Mouse (Mus musculus): ENCODE measurements at regions not wholly inside any gene's neighbourhood (a gene's known extent, or its start where the extent isn't known, plus 50 kb on each side); places are given as distances from the start of the nearest gene placed in this dataset.

DNA sequence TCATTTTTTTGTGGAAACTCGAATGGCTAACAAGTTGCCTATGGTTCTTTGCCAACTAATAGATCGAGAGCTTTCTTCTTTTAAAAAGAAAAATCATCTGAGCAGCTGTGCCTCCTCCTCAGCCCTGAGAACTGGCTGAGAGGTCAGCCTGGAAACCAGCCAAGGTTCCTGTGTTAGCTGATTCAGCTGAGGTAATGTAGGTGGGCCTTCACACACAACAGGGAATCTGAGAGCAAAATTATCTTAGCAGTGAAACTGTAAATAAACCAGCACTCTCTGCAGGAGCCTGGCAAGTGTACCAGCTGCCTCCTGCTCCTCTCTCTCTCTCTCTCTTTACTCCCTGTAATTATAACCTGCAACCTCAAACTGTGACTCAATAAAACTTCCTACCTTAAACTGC, 364.4 kb upstream of the Khdrbs2 start:
- DNase-seq (ENCODE audit: low spot score) (no peak), ATAC-seq (ENCODE audit: low FRiP score) (peak; percentile 24; the same call in 1 of the 2 replicates)
- Histone ChIP-seq H3K4me1 (replicated peaks; ENCODE audit: control insufficient read depth, insufficient read depth, low read length) (no peaks in the 10 kb centered on the region), H3K4me2 (replicated peaks) (no peak overlapping the region), H3K9me3 (ENCODE audit: control insufficient read depth, low read length) (no peaks in the 10 kb centered on the region), H3K27me3 (ENCODE audit: control insufficient read depth, insufficient read depth, low read length) (no peaks in the 10 kb centered on the region), H3K27ac (no peak overlapping the region), H3K36me3 (replicated peaks; ENCODE audit: control insufficient read depth, insufficient read depth) (no peaks in the 10 kb centered on the region), H3K4me3 (replicated peaks; ENCODE audit: low read length) (no peak overlapping the region), H3K9ac (no peak overlapping the region)
- 55% methylated on average over 2 of the region's 2 CpGs for WGBS

Measured in hindbrain, embryonic 14.5 days (tissue).